Mouse (Mus musculus) limb, embryonic 11.5 days (tissue): ENCODE results near the gene Hif3a. TPM values are rescaled to one million over a fixed set of nuclear protein-coding genes. Genes with fewer than 3 reads are reported as not detected.

Source experiments
- ATAC-seq: fragments of 200-750 bp; cut with Nextera tagmentation; 2 replicates; pipeline ENCODE4 v1.8.0; 2017; ENCODE audit warnings: low read depth; ENCODE audit not compliant: insufficient number of reproducible peaks, low FRiP score, low TSS enrichment
- DNase-seq: peaks from one replicate; pipeline ENCODE4 v3.0.0-alpha.2; 2015; ENCODE audit warnings: low spot score
- H3K27ac ChIP-seq: fragments of 300-500 bp; sonication (generic); replicated peaks from 2 replicates; pipeline ENCODE4 v1.5.1; 2014; ENCODE audit warnings: low read depth, mild to moderate bottlenecking, low read length
- H3K27me3 ChIP-seq: fragments of 300-500 bp; sonication (generic); 2 replicates; pipeline ENCODE4 v1.6.1; 2014; ENCODE audit warnings: mild to moderate bottlenecking, low read length, mixed read lengths; ENCODE audit not compliant: control insufficient read depth, insufficient read depth
- H3K36me3 ChIP-seq: fragments of 300-500 bp; sonication (generic); 2 replicates; pipeline ENCODE4 v1.6.1; 2014; ENCODE audit warnings: mild to moderate bottlenecking, low read length, moderate library complexity, mixed read lengths; ENCODE audit not compliant: control insufficient read depth, insufficient read depth
- H3K4me1 ChIP-seq: fragments of 300-500 bp; sonication (generic); 2 replicates; pipeline ENCODE4 v1.6.1; 2014; ENCODE audit warnings: low read length, mixed read lengths; ENCODE audit not compliant: control insufficient read depth, insufficient read depth
- H3K4me2 ChIP-seq: fragments of 300-500 bp; sonication (generic); 2 replicates; pipeline ENCODE4 v1.6.1; 2014; ENCODE audit warnings: low read depth, mild to moderate bottlenecking, moderate library complexity; ENCODE audit not compliant: severe bottlenecking
- H3K4me3 ChIP-seq: fragments of 300-500 bp; sonication (generic); 2 replicates; pipeline ENCODE4 v1.5.1; 2014; ENCODE audit warnings: low read depth, low read length
- H3K9ac ChIP-seq: fragments of 300-500 bp; sonication (generic); 2 replicates; pipeline ENCODE4 v1.6.1; 2014; ENCODE audit warnings: mild to moderate bottlenecking, low read length
- H3K9me3 ChIP-seq: fragments of 300-500 bp; sonication (generic); 2 replicates; pipeline ENCODE4 v1.6.1; 2016; ENCODE audit warnings: low read length; ENCODE audit not compliant: control insufficient read depth
- WGBS: fragments of 180-500 bp; shearing (Covaris S2); extraction: QIAGEN DNeasy Blood & Tissue Kit; methylation state at CpG from one replicate; pipeline ENCODE4 v1.1.7; 2014; 5-methylcytosine and 5-hydroxymethylcytosine counted together
- polyA plus RNA-seq: library from polyadenylated mRNA; unstranded; fragments of >200 nt; fragmentation: Nextera tagmentation; extraction: Ambion mirVana; gene quantifications from 2 replicates; pipeline ENCODE4 v1.2.1, GENCODE M21; 2014

Hif3a gene
- polyA plus RNA-seq, 1 experiment from 2014 or later = 9.6 TPM

DNA sequence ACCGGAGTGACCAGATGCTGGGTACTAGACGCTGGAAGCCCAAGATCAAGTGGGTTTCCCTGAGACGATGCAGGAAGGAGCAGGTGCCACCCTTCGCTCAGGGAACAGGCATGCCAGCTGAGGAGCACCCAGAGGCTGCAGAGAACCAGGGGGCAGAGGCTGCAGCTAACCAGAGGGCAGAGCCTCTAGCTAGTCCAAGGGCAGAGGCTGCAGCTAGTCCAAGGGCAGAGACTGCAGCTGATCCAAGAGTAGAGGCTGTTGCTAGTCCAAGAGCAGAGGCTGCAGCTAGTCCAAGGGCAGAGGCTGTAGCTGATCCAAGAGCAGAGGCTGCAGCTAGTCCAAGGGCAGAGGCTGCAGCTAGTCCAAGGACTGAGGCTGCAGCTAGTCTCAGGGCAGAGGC is 66.9 kb downstream of the Hif3a start:
- peaks cover 10% of the 10 kb centered on the region; the same call in 1 of the 2 replicates for H3K36me3 ChIP-seq
- WGBS = 93% methylated on average over 4 of the region's 4 CpGs
- H3K9ac ChIP-seq = peak overlapping the region; percentile 77; the same call in 1 of the 2 replicates
- H3K27ac ChIP-seq = no peak overlapping the region
- ATAC-seq = no peak
- peak overlapping the region; percentile 72 for H3K4me3 ChIP-seq
- H3K27me3 ChIP-seq = no peaks in the 10 kb centered on the region
- H3K4me2 ChIP-seq = peak overlapping the region; percentile 62
- H3K4me1 ChIP-seq = peaks cover 23% of the 10 kb centered on the region
- DNase-seq = no peak
- no peaks in the 10 kb centered on the region for H3K9me3 ChIP-seq

DNA sequence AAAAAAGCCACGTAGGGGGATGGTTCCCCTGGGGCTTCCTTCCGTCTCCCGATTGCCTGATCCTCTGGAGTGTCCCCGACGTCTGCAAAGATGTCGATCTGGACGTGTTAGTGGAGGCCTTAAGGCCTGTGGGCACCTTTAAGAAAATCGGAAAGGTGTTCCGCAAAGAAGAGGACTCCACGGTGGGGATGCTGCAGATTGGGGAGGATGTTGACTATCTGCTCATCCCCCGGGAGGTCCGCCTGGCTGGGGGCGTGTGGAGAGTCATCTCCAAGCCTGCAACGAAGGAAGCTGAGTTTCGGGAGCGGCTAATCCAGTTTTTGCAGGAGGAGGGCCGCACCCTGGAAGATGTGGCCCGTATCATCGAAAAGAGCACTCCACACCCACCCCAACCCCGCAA is 67.8 kb downstream of the Hif3a start:
- ATAC-seq = no peak
- Histone ChIP-seq H3K4me1 (peaks cover 24% of the 10 kb centered on the region), H3K9me3 (no peaks in the 10 kb centered on the region; the same call in 1 of the 2 replicates), H3K4me3 (peak overlapping the region; percentile 72), H3K4me2 (peak overlapping the region; percentile 62), H3K27ac (no peak overlapping the region), H3K36me3 (peaks cover 9% of the 10 kb centered on the region; the same call in 1 of the 2 replicates), H3K9ac (peak overlapping the region; percentile 77), H3K27me3 (no peaks in the 10 kb centered on the region)
- DNase-seq = no peak
- 5% methylated on average over 20 of the region's 20 CpGs for WGBS

GRCm38 (mm10) chr7:16993651-16994399 is 68.4 kb downstream of the Hif3a start:
- WGBS = under 1% methylated on average over 27 of the region's 27 CpGs
- Histone ChIP-seq H3K4me3 (peak overlapping the region; percentile 72), H3K4me2 (peak overlapping the region; percentile 62), H3K9ac (peak overlapping the region; percentile 77), H3K36me3 (peaks cover 9% of the 10 kb centered on the region; the same call in 1 of the 2 replicates), H3K27ac (peak overlapping the region; percentile 71), H3K9me3 (no peaks in the 10 kb centered on the region; the same call in 1 of the 2 replicates), H3K27me3 (no peaks in the 10 kb centered on the region), H3K4me1 (peaks cover 24% of the 10 kb centered on the region)
- ATAC-seq (peak; percentile 94), DNase-seq (peak; percentile 92)

DNA sequence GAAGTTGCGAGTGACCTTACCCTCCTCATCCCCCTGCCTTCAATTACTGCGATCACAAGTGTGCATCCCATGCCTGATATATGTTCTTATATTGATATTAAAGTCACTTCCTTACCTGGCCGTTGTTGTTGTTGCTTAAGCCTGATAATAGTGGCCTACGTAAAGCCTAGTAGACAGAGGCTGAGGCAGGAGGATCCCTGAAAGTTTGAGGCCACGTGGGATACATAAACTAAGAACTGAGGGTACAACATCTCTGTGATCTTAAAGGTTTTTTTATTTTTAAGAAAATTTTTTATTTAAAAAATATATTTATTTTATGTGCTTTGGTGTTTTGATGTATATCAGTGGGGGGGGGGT is 69.8 kb downstream of the Hif3a start, which contains the start of gene Ccdc8:
Ccdc8 (plus strand) TSS at position 258 of the 357 bp plus-strand sequence.
- DNase-seq = no peak
- Histone ChIP-seq H3K4me2 (peak within 1 kb of the TSS; percentile 62), H3K27me3 (no peaks in the 10 kb centered on the region), H3K36me3 (peaks cover 6% of the 10 kb centered on the region; the same call in 1 of the 2 replicates), H3K9me3 (no peaks in the 10 kb centered on the region; the same call in 1 of the 2 replicates), H3K9ac (no peak within 1 kb of the TSS; the same call in 1 of the 2 replicates), H3K4me1 (peaks cover 28% of the 10 kb centered on the region), H3K4me3 (peak within 1 kb of the TSS; percentile 72), H3K27ac (peak within 1 kb of the TSS; percentile 83)
- 92% methylated on average over 5 of the region's 5 CpGs for WGBS
- no peak for ATAC-seq

DNA sequence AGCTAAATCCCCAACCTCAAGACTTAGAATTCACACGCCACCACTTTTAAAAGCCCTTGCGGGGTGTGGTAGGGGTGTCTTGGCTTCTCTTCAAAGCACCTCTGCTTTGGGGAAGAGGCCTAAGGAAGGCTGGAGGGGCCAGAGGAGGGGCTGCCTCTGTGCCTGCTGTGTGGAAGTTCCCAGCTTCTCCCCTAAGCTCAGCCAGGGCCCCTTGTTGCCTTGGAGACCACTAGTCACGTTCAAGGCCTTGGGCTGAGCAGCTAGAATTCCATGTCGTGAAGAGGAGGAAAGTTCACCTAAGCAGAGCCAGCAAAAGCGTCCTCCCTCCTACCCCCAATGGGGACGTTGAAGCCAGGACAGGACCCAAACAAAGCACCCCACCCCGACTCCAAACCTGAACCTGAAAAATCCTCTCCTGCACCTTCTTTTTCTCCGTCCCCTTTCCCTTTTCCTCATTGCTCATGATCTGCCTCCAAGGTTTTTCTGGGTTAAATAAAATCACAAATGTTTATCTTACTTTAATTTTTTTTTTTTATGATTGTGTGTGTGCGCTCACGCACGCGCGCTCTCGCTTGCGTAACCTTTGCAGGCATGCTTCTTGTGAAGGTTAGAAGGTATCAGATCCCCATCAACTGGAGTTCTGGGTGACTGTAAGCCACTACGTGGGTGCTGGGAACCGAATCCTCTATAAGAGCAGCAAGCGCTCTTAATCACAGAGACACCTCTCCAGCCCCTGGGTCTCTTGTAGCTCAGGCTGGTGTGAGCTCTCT is 70.4 kb downstream of the Hif3a start:
- no peak overlapping the region for H3K9ac ChIP-seq
- ATAC-seq = peak; percentile 66; the same call in 1 of the 2 replicates
- H3K4me1 ChIP-seq = peaks cover 29% of the 10 kb centered on the region
- H3K4me3 ChIP-seq = no peak overlapping the region
- H3K4me2 ChIP-seq = peak overlapping the region; percentile 0; the same call in 1 of the 2 replicates
- peak; percentile 83 for DNase-seq
- no peaks in the 10 kb centered on the region; the same call in 1 of the 2 replicates for H3K9me3 ChIP-seq
- 55% methylated on average over 18 of the region's 18 CpGs for WGBS
- H3K36me3 ChIP-seq = peaks cover 6% of the 10 kb centered on the region; the same call in 1 of the 2 replicates
- no peaks in the 10 kb centered on the region for H3K27me3 ChIP-seq
- H3K27ac ChIP-seq = peak overlapping the region; percentile 83

GRCm38 (mm10) chr7:16990006-16990744 is 72.1 kb downstream of the Hif3a start:
- no peak overlapping the region for H3K4me3 ChIP-seq
- H3K4me2 ChIP-seq = no peak overlapping the region
- H3K27me3 ChIP-seq = no peaks in the 10 kb centered on the region
- DNase-seq (no peak), ATAC-seq (no peak)
- peaks cover 21% of the 10 kb centered on the region for H3K4me1 ChIP-seq
- no peaks in the 10 kb centered on the region; the same call in 1 of the 2 replicates for H3K36me3 ChIP-seq
- H3K9me3 ChIP-seq = no peaks in the 10 kb centered on the region; the same call in 1 of the 2 replicates
- H3K27ac ChIP-seq = 0 out of 2 replicates have a peak overlapping the region, but pooled peaks have one; percentile 26
- WGBS = 48% methylated on average over 15 of the region's 15 CpGs
- H3K9ac ChIP-seq = no peak overlapping the region

DNA sequence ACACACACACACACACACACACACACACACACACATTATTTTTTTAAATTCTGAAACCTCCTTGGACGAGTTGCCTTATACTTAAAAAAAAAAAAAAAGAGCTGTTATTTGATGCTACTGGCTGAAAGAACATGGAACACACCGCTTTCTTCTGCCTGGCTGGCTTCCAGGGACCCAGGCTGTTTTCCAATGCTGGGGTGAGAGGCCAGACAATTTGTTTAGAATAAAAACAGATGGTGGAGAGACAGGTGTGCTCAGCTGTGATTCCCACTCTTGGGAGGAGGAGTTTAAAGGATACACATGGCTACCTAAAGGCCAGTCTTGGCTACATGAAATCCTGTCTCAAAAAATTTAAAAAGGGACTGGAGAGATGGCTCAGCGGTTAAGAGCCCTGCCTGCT is 73.8 kb downstream of the Hif3a start:
- Histone ChIP-seq H3K9ac (no peak overlapping the region), H3K4me3 (no peak overlapping the region), H3K4me1 (peaks cover 21% of the 10 kb centered on the region), H3K36me3 (no peaks in the 10 kb centered on the region), H3K27me3 (no peaks in the 10 kb centered on the region), H3K4me2 (no peak overlapping the region), H3K27ac (no peak overlapping the region), H3K9me3 (no peaks in the 10 kb centered on the region; the same call in 1 of the 2 replicates)
- 50% methylated on average over 3 of the region's 3 CpGs for WGBS
- ATAC-seq (no peak), DNase-seq (no peak)
